Mouse (Mus musculus) heart, embryonic 12.5 days (tissue): ENCODE results near the gene Eepd1. TPM values are rescaled to one million over a fixed set of nuclear protein-coding genes. Genes with fewer than 3 reads are reported as not detected.
"Not testable (repeated sequence)": the region's sequence is repeated elsewhere in the genome, so short reads cannot be mapped to it uniquely, and the experiment has no call there.

ENCODE experiments used
- ATAC-seq: fragments of 200-750 bp; cut with Nextera tagmentation; 2 replicates; pipeline ENCODE4 v1.8.0; 2017; ENCODE audit warnings: moderate TSS enrichment, moderate library complexity; ENCODE audit not compliant: insufficient number of reproducible peaks, low FRiP score
- H3K27ac ChIP-seq: fragments of 300-500 bp; sonication (generic); 2 replicates; pipeline ENCODE4 v1.5.1; 2016; ENCODE audit warnings: mild to moderate bottlenecking, moderate library complexity; ENCODE audit not compliant: poor library complexity, severe bottlenecking
- H3K27me3 ChIP-seq: fragments of 300-500 bp; sonication (generic); replicated peaks from 2 replicates; pipeline ENCODE4 v1.6.1; 2016; ENCODE audit warnings: mild to moderate bottlenecking, moderate library complexity
- H3K36me3 ChIP-seq: fragments of 300-500 bp; sonication (generic); 2 replicates; pipeline ENCODE4 v1.6.1; 2016; ENCODE audit warnings: mild to moderate bottlenecking, moderate library complexity
- H3K4me1 ChIP-seq: fragments of 300-500 bp; sonication (generic); replicated peaks from 2 replicates; pipeline ENCODE4 v1.6.1; 2016; ENCODE audit warnings: mild to moderate bottlenecking
- H3K4me2 ChIP-seq: fragments of 300-500 bp; sonication (generic); 2 replicates; pipeline ENCODE4 v1.6.1; 2016; ENCODE audit warnings: mild to moderate bottlenecking, moderate library complexity
- H3K4me3 ChIP-seq: fragments of 300-500 bp; sonication (generic); 2 replicates; pipeline ENCODE4 v1.5.1; 2016; ENCODE audit warnings: mild to moderate bottlenecking
- H3K9ac ChIP-seq: fragments of 300-500 bp; sonication (generic); 2 replicates; pipeline ENCODE4 v1.6.1; 2016; ENCODE audit warnings: mild to moderate bottlenecking, moderate library complexity
- H3K9me3 ChIP-seq: fragments of 300-500 bp; sonication (generic); replicated peaks from 2 replicates; pipeline ENCODE4 v1.6.1; 2016; ENCODE audit warnings: mild to moderate bottlenecking, moderate library complexity
- WGBS: fragments of 180-500 bp; shearing (Covaris S2); methylation state at CpG from one replicate; pipeline ENCODE4 v1.1.7; 2016; 5-methylcytosine and 5-hydroxymethylcytosine counted together
- polyA plus RNA-seq: library from polyadenylated mRNA; unstranded; fragments of >200 nt; fragmentation: Nextera tagmentation; extraction: Ambion mirVana; gene quantifications from 2 replicates; pipeline ENCODE4 v1.2.1, GENCODE M21; 2016

Eepd1 gene
- polyA plus RNA-seq = 23.0 and 26.3 TPM in 2 replicates

- peak; percentile 95 for ATAC-seq
- Histone ChIP-seq H3K36me3 (no peaks in the 10 kb centered on the region), H3K27ac (peak within 1 kb of the TSS; percentile 72), H3K9me3 (no peaks in the 10 kb centered on the region), H3K4me2 (peak within 1 kb of the TSS; percentile 88), H3K9ac (peak within 1 kb of the TSS; percentile 88), H3K4me1 (peaks cover 49% of the 10 kb centered on the region), H3K4me3 (peak within 1 kb of the TSS; percentile 81), H3K27me3 (no peaks in the 10 kb centered on the region)
- under 1% methylated on average over 75 of the region's 75 CpGs for whole genome bisulfite sequencing
Observed at GRCm38 (mm10) chr9:25481344-25482095, at the start of gene Eepd1. TSS of gene Eepd1 (plus strand) at chr9:25481547.

- H3K9me3 ChIP-seq = no peaks in the 10 kb centered on the region
- no peak overlapping the region for H3K9ac ChIP-seq
- ATAC-seq = no peak
- H3K36me3 ChIP-seq = no peaks in the 10 kb centered on the region
- no peaks in the 10 kb centered on the region for H3K4me1 ChIP-seq
- no peaks in the 10 kb centered on the region for H3K27me3 ChIP-seq
- H3K4me3 ChIP-seq = no peak overlapping the region
- WGBS = 82% methylated on average over 3 of the region's 3 CpGs
- no peak overlapping the region for H3K27ac ChIP-seq
- no peak overlapping the region for H3K4me2 ChIP-seq
Observed at GRCm38 (mm10) chr9:25438836-25439235, 42.5 kb upstream of the Eepd1 start.

- H3K27me3 ChIP-seq, H3K9ac ChIP-seq, ATAC-seq, H3K36me3 ChIP-seq, H3K4me3 ChIP-seq, H3K9me3 ChIP-seq, H3K4me1 ChIP-seq, H3K4me2 ChIP-seq, H3K27ac ChIP-seq: not testable (repeated sequence)
- 82% methylated on average over 5 of the region's 5 CpGs for WGBS
Observed at GRCm38 (mm10) chr9:25440046-25440445, 41.3 kb upstream of the Eepd1 start.

- H3K36me3 ChIP-seq = no peaks in the 10 kb centered on the region
- H3K4me1 ChIP-seq = no peaks in the 10 kb centered on the region
- H3K9me3 ChIP-seq = no peaks in the 10 kb centered on the region
- H3K27me3 ChIP-seq = 0 out of 2 replicates have a peak, but pooled peaks cover 3% of the 10 kb centered on the region
- no peak overlapping the region for H3K27ac ChIP-seq
- no peak overlapping the region for H3K4me3 ChIP-seq
- H3K4me2 ChIP-seq = no peak overlapping the region
- ATAC-seq = no peak
- no peak overlapping the region for H3K9ac ChIP-seq
Observed at GRCm38 (mm10) chr9:25442041-25442440, 39.3 kb upstream of the Eepd1 start.

- Histone ChIP-seq H3K4me1 (no peaks in the 10 kb centered on the region), H3K9ac (no peak overlapping the region), H3K27ac (no peak overlapping the region), H3K9me3 (no peaks in the 10 kb centered on the region), H3K36me3 (no peaks in the 10 kb centered on the region), H3K27me3 (0 out of 2 replicates have a peak, but pooled peaks cover 3% of the 10 kb centered on the region), H3K4me2 (no peak overlapping the region), H3K4me3 (no peak overlapping the region)
- ATAC-seq = no peak
- WGBS = 54% methylated on average over 3 of the region's 3 CpGs
Observed at GRCm38 (mm10) chr9:25443029-25443428, 38.3 kb upstream of the Eepd1 start.

- Histone ChIP-seq H3K36me3 (no peaks in the 10 kb centered on the region), H3K4me3 (no peak overlapping the region), H3K9ac (no peak overlapping the region), H3K9me3 (no peaks in the 10 kb centered on the region), H3K4me1 (no peaks in the 10 kb centered on the region), H3K4me2 (no peak overlapping the region), H3K27me3 (0 out of 2 replicates have a peak, but pooled peaks cover 3% of the 10 kb centered on the region), H3K27ac (no peak overlapping the region)
- no peak for ATAC-seq
Observed at GRCm38 (mm10) chr9:25443546-25443945, 37.8 kb upstream of the Eepd1 start.

GRCm38 (mm10) chr9:25450394-25450793, 31.0 kb upstream of the Eepd1 start:
- H3K9ac ChIP-seq = no peak overlapping the region
- no peak for ATAC-seq
- 54% methylated on average over 4 of the region's 4 CpGs for WGBS
- no peaks in the 10 kb centered on the region; the same call in 1 of the 2 replicates for H3K9me3 ChIP-seq
- 0 out of 2 replicates have a peak, but pooled peaks cover 1% of the 10 kb centered on the region for H3K27me3 ChIP-seq
- H3K4me3 ChIP-seq = no peak overlapping the region
- no peaks in the 10 kb centered on the region for H3K36me3 ChIP-seq
- no peak overlapping the region for H3K27ac ChIP-seq
- H3K4me1 ChIP-seq = no peaks in the 10 kb centered on the region
- H3K4me2 ChIP-seq = no peak overlapping the region

- no peak overlapping the region for H3K4me3 ChIP-seq
- 66% methylated on average over 2 of the region's 2 CpGs for WGBS
Observed at GRCm38 (mm10) chr9:25455027-25455426, 26.3 kb upstream of the Eepd1 start.

GRCm38 (mm10) chr9:25460835-25461555, 20.4 kb upstream of the Eepd1 start:
- H3K36me3 ChIP-seq = no peaks in the 10 kb centered on the region
- no peak overlapping the region for H3K4me2 ChIP-seq
- WGBS = 49% methylated on average over 10 of the region's 10 CpGs

More at GRCm38 (mm10) chr9:25455027-25455426, 26.3 kb upstream of the Eepd1 start:
- no peak overlapping the region for H3K9ac ChIP-seq
- ATAC-seq = no peak
- H3K9me3 ChIP-seq = peaks cover 3% of the 10 kb centered on the region; the same call in 1 of the 2 replicates
- no peak overlapping the region for H3K4me2 ChIP-seq
- no peaks in the 10 kb centered on the region for H3K36me3 ChIP-seq
- no peak overlapping the region for H3K27ac ChIP-seq
- H3K4me1 ChIP-seq = no peaks in the 10 kb centered on the region
- no peaks in the 10 kb centered on the region for H3K27me3 ChIP-seq

GRCm38 (mm10) chr9:25464305-25464704, 17.0 kb upstream of the Eepd1 start:
- H3K27ac ChIP-seq = no peak overlapping the region
- H3K9me3 ChIP-seq = 0 out of 2 replicates have a peak, but pooled peaks cover 5% of the 10 kb centered on the region
- 62% methylated on average over 1 of the region's 1 CpGs for WGBS
- H3K4me1 ChIP-seq = 0 out of 2 replicates have a peak, but pooled peaks cover 7% of the 10 kb centered on the region
- no peak overlapping the region for H3K4me2 ChIP-seq
- no peak overlapping the region for H3K9ac ChIP-seq
- H3K4me3 ChIP-seq = no peak overlapping the region
- no peaks in the 10 kb centered on the region for H3K36me3 ChIP-seq
- ATAC-seq = no peak
- H3K27me3 ChIP-seq = no peaks in the 10 kb centered on the region

More at GRCm38 (mm10) chr9:25460835-25461555, 20.4 kb upstream of the Eepd1 start:
- H3K27ac ChIP-seq = no peak overlapping the region
- H3K27me3 ChIP-seq = no peaks in the 10 kb centered on the region
- no peak for ATAC-seq
- H3K9ac ChIP-seq = no peak overlapping the region
- H3K4me3 ChIP-seq = no peak overlapping the region
- 0 out of 2 replicates have a peak, but pooled peaks cover 7% of the 10 kb centered on the region for H3K4me1 ChIP-seq
- H3K9me3 ChIP-seq = no peaks in the 10 kb centered on the region

GRCm38 (mm10) chr9:25479392-25480020, 1.8 kb upstream of the Eepd1 start:
- ATAC-seq = no peak
- peaks cover 29% of the 10 kb centered on the region for H3K4me1 ChIP-seq
- no peaks in the 10 kb centered on the region for H3K36me3 ChIP-seq
- no peak overlapping the region for H3K4me3 ChIP-seq
- H3K9ac ChIP-seq = no peak overlapping the region
- no peak overlapping the region for H3K4me2 ChIP-seq
- no peaks in the 10 kb centered on the region for H3K9me3 ChIP-seq
- 89% methylated on average over 7 of the region's 7 CpGs for WGBS
- H3K27me3 ChIP-seq = no peaks in the 10 kb centered on the region
- H3K27ac ChIP-seq = no peak overlapping the region
